ENCODE assay signal across 11 mouse cellular contexts in the genomic region with DNA sequence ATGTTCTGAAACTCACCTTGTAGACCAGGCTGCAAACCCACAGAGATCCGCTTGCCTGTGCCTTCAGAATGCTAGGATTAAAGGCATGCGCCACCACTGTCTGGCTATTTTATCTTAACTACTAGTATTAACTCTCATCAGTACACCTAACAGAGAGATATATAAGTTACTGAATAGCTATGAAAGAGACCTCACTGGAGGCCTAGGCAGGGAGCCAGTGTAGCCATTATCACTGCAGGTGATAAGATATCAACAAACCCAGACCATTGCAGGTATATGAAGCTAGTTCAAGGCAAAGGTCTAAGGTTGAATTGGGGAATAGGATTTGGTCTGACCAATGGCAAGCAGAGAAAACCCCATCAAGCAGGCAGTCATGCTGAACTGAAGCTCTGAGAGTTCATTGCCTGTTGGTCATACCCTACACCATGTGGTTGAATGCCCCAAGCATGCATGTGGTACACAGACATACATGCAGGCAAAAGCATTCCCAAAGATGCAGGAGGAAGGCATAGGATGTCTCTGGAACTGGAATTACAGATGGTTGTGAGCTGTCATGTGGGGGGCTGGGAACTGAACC.
"Had no signal": no experiment of that assay in that cellular context is flagged by ENCODE, and none has a peak within 500 bp of the region (broad histone marks: within the 10 kb centered on the region; RNA-seq: fewer than 3 reads in every experiment).

No protein-coding gene starts in this region.

- H3K9ac ChIP-seq: limb, embryonic 12.5 days; lung, embryonic 15.5 days; midbrain, embryonic 13.5 days; neural tube, embryonic 15.5 days had no signal

- H3K9me3 ChIP-seq: limb, embryonic 12.5 days; lung, embryonic 15.5 days; midbrain, embryonic 13.5 days; neural tube, embryonic 15.5 days had no signal

- ATAC-seq: midbrain, embryonic 13.5 days had no signal

- H3K27ac ChIP-seq: layer of hippocampus, adult 2 months; limb, embryonic 12.5 days; lung, embryonic 15.5 days; macrophage; midbrain, embryonic 13.5 days; neural tube, embryonic 15.5 days had no signal

- H3K36me3 ChIP-seq: limb, embryonic 12.5 days; lung, embryonic 15.5 days; midbrain, embryonic 13.5 days; neural tube, embryonic 15.5 days had no signal

- H3K27me3 ChIP-seq: limb, embryonic 12.5 days; lung, embryonic 15.5 days; midbrain, embryonic 13.5 days; neural tube, embryonic 15.5 days had no signal

- DNase-seq: kidney, adult 18-20 months; kidney, postnatal 10 days; kidney, postnatal 4 days; lung, postnatal 14 days; thymus, postnatal 36 days had no signal

- H3K4me3 ChIP-seq: layer of hippocampus, adult 2 months; limb, embryonic 12.5 days; lung, embryonic 15.5 days; midbrain, embryonic 13.5 days; neural tube, embryonic 15.5 days had no signal

- H3K4me2 ChIP-seq: limb, embryonic 12.5 days; lung, embryonic 15.5 days; midbrain, embryonic 13.5 days; neural tube, embryonic 15.5 days had no signal

- H3K4me1 ChIP-seq: limb, embryonic 12.5 days; midbrain, embryonic 13.5 days; neural tube, embryonic 15.5 days had no signal
